Mouse (Mus musculus): Measurements from ENCODE around the gene Snrpa.

Snrpa gene

DNA sequence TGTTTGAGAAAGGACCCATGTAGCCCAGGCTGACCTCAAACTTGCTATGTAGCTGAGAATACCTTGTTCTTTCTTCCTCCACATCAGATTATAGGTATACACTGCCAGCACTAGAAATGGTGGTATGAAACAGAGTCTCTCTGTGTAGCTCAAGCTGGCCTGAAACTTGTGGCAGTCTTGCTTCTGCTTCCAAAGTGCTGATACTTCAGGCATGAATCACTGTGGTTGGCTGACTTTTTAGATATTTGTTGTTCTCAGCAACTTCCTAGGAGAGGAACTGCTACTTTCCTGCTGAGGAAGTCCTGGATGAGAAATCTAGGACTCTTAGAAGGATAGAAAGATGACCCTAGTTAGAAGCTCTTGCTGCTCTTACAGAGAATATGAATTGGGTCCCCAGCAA lies 2.3 kb upstream of the Snrpa start:
- no peak for DNase-seq

DNA sequence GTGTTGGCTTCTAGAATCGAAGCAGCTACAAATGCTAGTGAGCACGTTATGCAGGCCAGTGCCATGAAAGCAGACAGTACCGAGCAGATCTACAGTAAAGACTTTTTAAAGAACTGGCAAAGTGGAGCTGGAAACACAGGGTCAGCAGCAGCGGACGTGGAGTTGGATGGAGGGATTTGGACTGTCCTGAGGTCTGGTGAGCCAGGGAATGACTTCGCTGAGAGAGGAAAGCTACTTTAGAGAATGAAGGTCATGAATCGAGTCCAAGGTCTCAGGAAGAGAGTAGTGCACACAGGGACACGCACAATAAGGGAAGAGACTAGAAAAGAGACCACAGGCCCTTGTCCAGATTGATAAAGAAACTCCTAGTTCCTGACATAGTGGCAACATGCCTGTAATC lies 1.6 kb upstream of the Snrpa start:
- no peak for DNase-seq

DNA sequence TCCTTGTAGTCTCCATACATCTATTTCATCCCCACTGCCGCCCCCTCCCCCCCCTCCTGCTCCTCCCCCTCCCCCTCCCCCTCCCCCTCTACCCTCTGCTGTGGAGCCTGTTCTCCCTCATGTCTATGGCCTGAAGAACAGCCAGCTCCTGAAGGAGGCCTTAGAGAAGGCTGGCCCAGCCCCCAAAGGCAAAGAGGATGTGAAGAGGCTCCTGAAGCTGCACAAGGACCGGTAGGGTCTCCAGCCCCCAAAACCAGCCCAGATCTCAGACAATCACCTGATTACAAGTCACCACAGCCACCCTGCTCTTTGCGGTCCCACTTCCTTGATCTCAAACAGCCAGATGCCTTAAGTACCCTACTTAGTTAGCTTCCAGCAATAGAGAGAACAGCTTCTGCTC lies 1.1 kb upstream of the Snrpa start:
- DNase-seq, result no peak

GRCm38 (mm10) chr7:27193731-27194130 lies 2.3 kb downstream of the Snrpa start:
- no peak for DNase-seq

DNA sequence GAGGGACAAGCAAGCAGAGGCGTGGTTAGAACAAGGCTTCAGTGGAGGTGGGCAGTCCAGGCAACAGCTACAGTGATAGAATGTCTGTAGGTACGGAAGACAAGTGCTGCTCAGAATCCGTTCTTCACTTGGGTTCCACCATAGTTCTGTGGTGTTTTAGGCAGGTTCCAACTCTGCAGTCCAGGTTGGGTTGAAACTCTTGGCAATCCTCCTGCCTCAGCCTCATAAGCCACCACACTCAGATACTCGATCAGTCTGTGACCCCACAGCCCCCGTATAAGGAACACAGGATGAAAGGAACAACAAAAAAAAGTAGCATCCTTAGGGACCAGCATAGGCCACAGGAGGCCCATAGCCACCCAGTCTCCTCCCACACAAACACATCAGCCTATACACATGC lies 3.6 kb downstream of the Snrpa start:
- DNase-seq, result no peak

GRCm38 (mm10) chr7:27189271-27189931 lies 6.7 kb downstream of the Snrpa start:
- DNase-seq, result peak; percentile 23 to 28

- DNase-seq, result no peak
Observed at GRCm38 (mm10) chr7:27185986-27186385, 10.1 kb downstream of the Snrpa start.

DNA sequence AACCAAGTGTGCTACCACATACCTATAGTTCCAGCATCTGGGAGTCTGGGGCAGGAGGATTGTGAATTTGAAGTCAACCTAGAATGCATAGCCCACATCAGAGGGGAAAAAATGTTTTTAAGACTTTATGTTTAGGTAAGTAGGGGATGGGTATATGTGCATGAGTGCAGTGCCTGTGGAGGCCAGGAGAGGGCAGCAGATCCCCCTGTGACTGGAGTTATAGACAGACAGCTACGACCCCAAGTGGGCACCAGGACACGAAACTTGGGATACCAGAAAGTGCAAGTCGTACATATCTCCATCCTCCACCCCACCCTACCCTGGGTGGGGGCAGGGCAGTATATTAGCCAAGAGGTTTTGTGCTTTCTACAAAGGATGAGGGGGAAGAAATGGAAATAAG lies 11.1 kb downstream of the Snrpa start:
- DNase-seq, result peak; percentile 70 to 72

DNA sequence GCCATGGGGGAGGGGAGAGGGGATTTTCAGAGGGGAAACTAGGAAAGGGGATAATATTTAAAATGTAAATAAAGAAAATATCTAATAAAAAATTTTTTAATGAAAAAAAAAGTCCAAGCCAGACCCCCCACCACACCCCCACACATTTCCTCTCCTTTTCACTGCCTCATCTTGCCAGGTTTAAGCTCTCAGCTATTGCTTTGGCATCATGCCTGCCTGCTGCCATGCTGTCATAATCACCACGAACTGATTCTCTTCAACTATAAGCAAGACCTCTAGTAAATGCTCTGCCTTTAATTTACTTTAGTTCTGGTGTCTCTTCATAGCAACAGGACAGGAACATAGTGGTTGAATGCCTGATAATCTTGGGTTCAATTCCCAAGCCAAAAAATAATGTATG lies 13.6 kb downstream of the Snrpa start:
- DNase-seq, result no peak

DNA sequence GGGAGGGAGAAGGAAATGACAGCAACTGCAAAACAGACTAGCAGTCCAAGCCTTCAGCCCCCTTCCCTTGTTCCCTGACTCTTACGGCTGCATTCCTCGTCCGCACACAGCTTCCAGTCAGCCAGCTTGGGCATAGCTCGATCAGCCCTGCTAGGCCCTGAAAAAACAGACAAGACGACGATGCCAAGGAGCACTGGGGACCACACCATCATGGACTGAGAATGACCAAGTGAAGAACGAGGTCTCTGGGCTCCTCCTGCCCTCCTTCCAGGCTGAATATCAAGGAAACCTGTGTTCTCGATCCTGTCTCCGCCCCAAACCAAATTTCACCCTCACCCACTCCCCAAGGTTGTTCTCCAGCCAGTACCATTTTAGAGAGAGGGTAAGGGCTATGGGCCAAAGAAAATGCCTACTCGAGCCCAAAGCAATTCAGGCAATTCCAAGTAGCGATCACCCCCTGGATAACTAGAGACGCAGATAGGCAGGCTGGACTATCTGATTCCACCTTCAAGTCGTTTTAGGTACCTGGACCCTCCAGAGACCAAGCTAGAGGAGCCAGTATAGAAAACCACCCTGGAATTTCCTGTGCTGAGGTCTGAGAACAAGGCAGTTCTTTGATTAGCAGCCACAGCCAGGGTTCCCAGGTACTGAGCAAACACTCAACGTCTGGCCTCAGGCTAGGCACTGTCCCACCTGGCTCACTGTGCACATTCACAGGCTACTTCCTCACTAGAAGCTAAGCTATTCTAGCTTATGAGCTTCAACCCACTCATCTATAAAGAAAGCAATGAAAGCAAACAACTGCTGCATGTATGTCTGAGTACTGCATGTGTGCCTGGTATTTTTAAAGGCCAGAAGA lies 15.0 kb downstream of the Snrpa start, which contains the start of the genes Gm21983 and Mia:
Gene Gm21983 (minus strand): TSS at position 250 of the 859 bp plus-strand sequence.
Gene Mia (minus strand): TSS at position 321 of the 859 bp plus-strand sequence.
- no peak for DNase-seq

DNA sequence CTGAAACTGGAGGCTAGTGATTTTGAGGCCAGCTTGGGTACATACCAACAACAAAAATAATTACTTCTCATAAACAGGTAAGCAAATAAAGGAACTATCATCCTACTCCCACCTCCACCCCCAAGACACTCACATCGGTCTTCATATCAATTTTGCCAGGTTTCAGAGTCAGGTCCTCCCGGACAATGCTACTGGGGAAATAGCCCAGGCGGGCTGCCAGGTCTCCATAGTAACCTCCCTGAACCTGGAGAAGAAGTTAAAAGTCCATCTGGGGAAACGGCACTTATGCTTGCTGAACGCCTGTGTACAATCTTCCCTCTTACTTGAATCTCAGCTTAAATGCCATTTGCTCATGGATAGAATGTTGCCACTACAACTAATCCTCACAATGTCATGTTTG lies 16.0 kb downstream of the Snrpa start:
- DNase-seq, result no peak

- peak; percentile 31 to 34 for DNase-seq
Observed at GRCm38 (mm10) chr7:27179217-27179918, 16.7 kb downstream of the Snrpa start.

DNA sequence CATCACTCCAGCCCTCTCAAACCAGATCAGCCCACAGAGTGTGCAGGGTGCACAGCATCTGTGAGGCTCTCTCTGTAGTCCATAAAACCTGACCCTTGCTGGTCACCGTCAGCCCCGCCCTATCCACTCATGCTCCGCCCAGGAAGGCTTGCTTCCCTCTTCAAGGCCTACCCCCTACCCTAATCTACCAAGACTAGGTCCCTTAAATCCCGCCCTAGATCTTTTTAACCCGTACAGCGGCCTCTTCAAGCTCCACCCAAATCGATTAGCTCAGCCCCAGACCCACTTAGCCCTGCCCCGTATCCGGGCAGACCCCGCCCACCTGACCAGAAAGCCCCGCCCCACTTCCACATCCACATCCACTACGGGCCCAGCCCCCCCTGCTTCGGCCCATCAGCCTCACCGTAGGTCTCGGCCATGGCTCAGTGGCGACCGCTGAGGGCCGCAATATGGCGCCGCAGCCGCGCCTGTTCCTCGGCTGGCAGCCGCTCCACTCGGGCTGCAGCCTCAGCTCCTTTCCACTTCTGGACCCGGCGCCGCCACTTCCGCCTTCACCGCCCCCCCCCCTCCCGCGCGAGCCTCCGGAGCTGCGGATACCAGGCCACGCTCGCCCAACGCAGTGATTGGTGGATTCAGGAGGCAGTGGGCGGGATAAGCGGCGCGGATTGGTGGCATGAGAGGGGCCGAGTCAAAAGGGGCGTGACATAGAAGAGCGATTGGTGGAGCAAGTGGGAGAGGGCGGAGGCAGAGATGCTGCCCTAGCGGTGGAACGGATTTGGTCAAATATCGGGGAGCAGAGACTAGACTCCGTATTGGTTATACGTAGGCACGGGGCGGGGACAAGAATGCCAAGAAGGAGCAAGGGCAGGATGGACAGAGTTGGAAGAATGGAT lies 17.5 kb downstream of the Snrpa start, which contains the start of gene Rab4b:
Gene Rab4b (minus strand): TSS at position 573 of the 893 bp plus-strand sequence.
- peak; percentile 97 for DNase-seq

GRCm38 (mm10) chr7:27177942-27178323 lies 18.1 kb downstream of the Snrpa start:
- DNase-seq, result no peak

GRCm38 (mm10) chr7:27174896-27175295 lies 21.2 kb downstream of the Snrpa start:
- DNase-seq, result no peak

GRCm38 (mm10) chr7:27174496-27174895 lies 21.6 kb downstream of the Snrpa start:
- DNase-seq, result no peak

DNA sequence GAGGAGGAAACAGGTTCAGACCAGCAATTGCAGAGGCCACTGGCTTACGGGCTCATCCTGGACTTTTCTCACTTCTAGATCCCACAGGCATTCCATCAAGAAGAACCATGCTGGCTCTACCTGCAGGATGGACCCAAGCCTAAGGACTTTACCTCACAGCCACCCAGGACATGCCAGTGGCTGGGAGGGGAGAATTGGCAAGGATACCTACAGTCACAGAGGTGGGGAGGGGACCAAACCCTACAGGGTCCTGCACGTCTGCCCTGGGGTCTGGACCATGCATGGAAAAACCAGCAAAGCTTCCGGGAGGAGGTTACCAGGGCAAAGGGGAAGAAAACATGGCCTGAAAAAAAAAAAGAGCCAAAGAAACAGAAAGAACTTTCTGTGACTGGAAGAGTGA lies 25.1 kb downstream of the Snrpa start:
- no peak for DNase-seq

DNA sequence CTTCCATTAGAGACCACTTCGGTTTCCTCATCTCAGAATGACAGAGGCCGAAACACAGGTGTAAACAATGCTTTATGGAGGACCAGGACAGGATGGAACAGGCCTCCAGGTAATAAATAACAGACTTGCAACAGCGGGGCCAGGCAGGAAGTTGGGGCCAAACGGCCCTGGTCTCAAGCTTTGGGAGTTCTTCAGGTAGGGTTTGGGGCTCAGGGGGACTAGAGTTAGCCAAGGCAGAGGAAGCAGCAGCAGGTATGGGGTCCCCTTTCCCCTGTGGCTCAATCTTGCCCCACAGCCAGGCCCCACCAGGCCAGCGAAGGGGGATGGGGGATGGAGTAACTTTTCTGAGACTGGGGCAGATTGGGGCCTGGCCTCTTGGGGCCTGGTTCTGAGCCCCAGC lies 27.7 kb downstream of the Snrpa start:
- no peak for DNase-seq

DNA sequence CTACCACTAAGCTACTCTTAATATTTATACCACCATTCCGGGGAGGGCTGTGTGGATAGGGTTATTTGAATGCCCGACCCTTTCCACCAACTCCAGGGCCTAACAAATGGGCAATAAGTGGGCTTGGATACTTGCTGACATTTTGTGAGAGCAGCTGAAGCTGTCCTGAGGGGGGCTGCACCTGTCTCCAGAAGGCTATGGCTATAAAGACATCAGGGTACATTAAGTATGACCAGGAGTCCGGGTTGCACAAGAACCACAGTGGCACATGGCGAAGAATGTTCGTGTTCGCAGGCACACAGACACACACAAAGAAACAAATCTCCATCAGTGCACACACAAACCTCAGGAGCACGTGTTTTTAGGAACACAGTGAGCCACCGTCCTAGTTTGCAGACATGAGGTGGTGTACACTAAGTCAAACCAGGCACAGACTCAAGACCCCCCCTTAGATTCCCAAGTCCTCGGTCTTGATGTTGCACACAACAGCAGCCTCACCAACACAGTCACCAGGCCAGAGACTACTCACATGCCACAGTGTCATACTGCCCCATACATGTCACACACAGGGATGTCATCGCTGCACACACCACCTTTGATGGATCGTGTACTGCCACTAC lies 28.5 kb downstream of the Snrpa start:
- DNase-seq, result no peak

DNA sequence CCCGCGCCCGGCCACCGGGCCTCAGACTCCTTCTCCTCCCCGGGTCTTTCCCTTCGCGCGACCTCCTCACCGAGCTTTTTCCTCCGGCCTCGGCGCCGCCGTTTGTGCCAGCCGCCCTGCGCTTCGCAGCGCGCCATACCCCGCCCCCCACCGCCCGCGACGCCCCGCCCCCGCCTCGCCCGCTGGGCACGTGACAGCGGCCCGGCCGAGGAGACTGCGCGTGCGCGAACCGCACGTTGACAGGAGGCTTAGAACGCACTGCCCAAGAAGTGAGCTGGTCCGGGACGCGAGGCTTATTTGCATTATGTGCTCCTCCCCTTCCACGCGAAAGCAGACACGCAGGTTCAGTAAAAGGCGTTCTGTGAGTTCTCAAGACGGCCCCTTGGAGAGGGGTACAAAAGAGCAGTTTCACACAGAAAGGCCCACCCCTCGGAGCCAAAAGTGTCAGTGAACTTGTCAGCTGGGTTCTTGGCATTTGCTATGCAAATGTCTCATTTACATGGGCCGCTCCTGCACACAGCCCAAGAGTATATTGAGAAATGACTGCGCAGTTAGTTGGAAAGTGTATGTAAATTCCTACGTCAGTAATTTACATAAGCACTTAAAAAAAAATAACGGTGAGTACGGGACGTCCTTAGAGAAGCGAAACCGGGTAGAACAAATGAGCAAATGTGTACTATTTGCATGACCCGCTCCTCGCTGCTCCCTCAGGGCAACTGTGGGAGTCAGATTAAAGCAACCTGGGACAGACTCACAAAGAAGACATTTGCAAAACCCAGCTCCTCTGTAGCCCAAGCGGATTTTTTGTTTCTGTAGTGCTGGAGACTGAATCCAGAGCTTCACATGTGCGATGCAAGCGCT lies 29.2 kb downstream of the Snrpa start, which contains the start of gene Egln2:
Gene Egln2 (minus strand): TSS at position 189 of the 861 bp plus-strand sequence.
- DNase-seq, result peak; percentile 94 to 96

- peak; percentile 87 to 90 for DNase-seq
Observed at GRCm38 (mm10) chr7:27166229-27166613, 29.9 kb downstream of the Snrpa start.

Data from B cell, adult 2 months (primary cell).